Mouse (Mus musculus) ES-E14 (cell line): ENCODE results near the gene Galnt2.

Source experiments
- CHD2 ChIP-seq: IDR thresholded peaks from 2 replicates; pipeline ENCODE4 v1.6.1; 2014; ENCODE audit warnings: mild to moderate bottlenecking, low read depth, low read length, inconsistent platforms
- HCFC1 ChIP-seq: IDR thresholded peaks from 2 replicates; pipeline ENCODE4 v1.6.1; 2012; ENCODE audit warnings: low read length, inconsistent platforms, borderline replicate concordance; ENCODE audit not compliant: insufficient read depth
- ZC3H11A ChIP-seq: IDR thresholded peaks from 2 replicates; pipeline ENCODE4 v1.6.1; 2012; ENCODE audit warnings: low read depth, mild to moderate bottlenecking, inconsistent platforms, low read length, borderline replicate concordance

DNA sequence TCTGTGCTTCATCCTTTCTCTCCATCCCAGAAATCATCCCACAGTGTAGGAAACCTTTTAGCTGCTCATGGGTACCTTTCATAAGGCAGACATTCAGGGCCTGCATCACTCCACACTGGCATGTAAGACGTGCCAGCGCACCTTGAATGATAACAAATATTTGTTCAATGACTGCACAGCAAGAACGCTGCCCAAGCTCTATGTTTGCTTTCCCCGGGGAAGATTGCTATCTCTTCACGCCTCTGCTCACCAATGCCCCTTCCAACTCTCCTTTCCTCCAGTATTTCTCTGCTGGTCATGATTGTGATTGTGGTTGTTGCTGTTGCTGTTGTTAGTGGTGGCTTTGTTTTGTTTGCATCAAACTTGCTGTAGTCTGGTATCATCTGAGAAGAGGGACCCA, 28.3 kb upstream of the Galnt2 start:
- no peak for TF ChIP-seq HCFC1
- no peak for TF ChIP-seq CHD2
- TF ChIP-seq ZC3H11A: no peak
